Mouse (Mus musculus) embryonic facial prominence, embryonic 14.5 days (tissue): ENCODE data around the gene Camk1d. TPM values are rescaled to one million over a fixed set of nuclear protein-coding genes. Genes with fewer than 3 reads are reported as not detected.

ENCODE experiments used
- ATAC-seq: fragments of 200-750 bp; cut with Nextera tagmentation; 2 replicates; pipeline ENCODE4 v1.8.0; 2017; ENCODE audit warnings: low read depth, moderate number of reproducible peaks, moderate TSS enrichment
- DNase-seq: peaks from one replicate; pipeline ENCODE4 v3.0.0-alpha.2; 2015; ENCODE audit warnings: low spot score
- H3K27ac ChIP-seq: fragments of 300-500 bp; sonication (generic); replicated peaks from 2 replicates; pipeline ENCODE4 v1.5.1; 2014; ENCODE audit warnings: low read depth, mild to moderate bottlenecking, low read length, moderate library complexity
- H3K27me3 ChIP-seq: fragments of 300-500 bp; sonication (generic); replicated peaks from 2 replicates; pipeline ENCODE4 v1.6.1; 2014; ENCODE audit warnings: low read length; ENCODE audit not compliant: control insufficient read depth, insufficient read depth
- H3K36me3 ChIP-seq: fragments of 300-500 bp; sonication (generic); 2 replicates; pipeline ENCODE4 v1.6.1; 2014; ENCODE audit warnings: low read length, mixed read lengths; ENCODE audit not compliant: control insufficient read depth, insufficient read depth
- H3K4me1 ChIP-seq: fragments of 300-500 bp; sonication (generic); 2 replicates; pipeline ENCODE4 v1.6.1; 2014; ENCODE audit warnings: antibody characterized with exemption, low read length; ENCODE audit not compliant: control insufficient read depth, insufficient read depth
- H3K4me2 ChIP-seq: fragments of 300-500 bp; sonication (generic); 2 replicates; pipeline ENCODE4 v1.6.1; 2014; ENCODE audit warnings: low read depth, mild to moderate bottlenecking, low read length, moderate library complexity, mixed read lengths
- H3K4me3 ChIP-seq: fragments of 300-500 bp; sonication (generic); 2 replicates; pipeline ENCODE4 v1.5.1; 2014; ENCODE audit warnings: low read depth, mild to moderate bottlenecking, low read length
- H3K9ac ChIP-seq: fragments of 300-500 bp; sonication (generic); 2 replicates; pipeline ENCODE4 v1.6.1; 2014; ENCODE audit warnings: low read depth, mild to moderate bottlenecking, low read length, moderate library complexity, mixed read lengths
- H3K9me3 ChIP-seq: fragments of 300-500 bp; sonication (generic); 2 replicates; pipeline ENCODE4 v1.6.1; 2016; ENCODE audit warnings: low read length; ENCODE audit not compliant: control insufficient read depth
- WGBS: fragments of 180-500 bp; shearing (Covaris S2); extraction: QIAGEN DNeasy Blood & Tissue Kit; methylation state at CpG from one replicate; pipeline ENCODE4 v1.1.7; 2014; 5-methylcytosine and 5-hydroxymethylcytosine counted together
- polyA plus RNA-seq: library from polyadenylated mRNA; unstranded; fragments of >200 nt; fragmentation: Nextera tagmentation; extraction: Ambion mirVana; gene quantifications from 2 replicates; pipeline ENCODE4 v1.2.1, GENCODE M21; 2014

Camk1d gene
- polyA plus RNA-seq, 1 experiment from 2014 or later: 6.2 TPM

GRCm38 (mm10) chr2:5677472-5677871 is 36.8 kb downstream of the Camk1d start:
- no peak overlapping the region for H3K27ac ChIP-seq
- no peak overlapping the region for H3K4me2 ChIP-seq
- WGBS: 91% methylated on average over 2 of the region's 2 CpGs
- ATAC-seq: no peak
- DNase-seq: no peak
- no peak overlapping the region for H3K4me3 ChIP-seq
- no peaks in the 10 kb centered on the region for H3K27me3 ChIP-seq
- no peaks in the 10 kb centered on the region for H3K9me3 ChIP-seq
- no peak overlapping the region for H3K9ac ChIP-seq
- H3K36me3 ChIP-seq: no peaks in the 10 kb centered on the region
- peaks cover 14% of the 10 kb centered on the region; the same call in 1 of the 2 replicates for H3K4me1 ChIP-seq

GRCm38 (mm10) chr2:5676786-5677185 is 37.5 kb downstream of the Camk1d start:
- no peak for ATAC-seq
- no peak overlapping the region for H3K4me3 ChIP-seq
- peaks cover 14% of the 10 kb centered on the region; the same call in 1 of the 2 replicates for H3K4me1 ChIP-seq
- no peak overlapping the region for H3K4me2 ChIP-seq
- H3K9ac ChIP-seq: no peak overlapping the region
- H3K36me3 ChIP-seq: no peaks in the 10 kb centered on the region
- 56% methylated on average over 8 of the region's 8 CpGs for WGBS
- no peak overlapping the region for H3K27ac ChIP-seq
- H3K27me3 ChIP-seq: no peaks in the 10 kb centered on the region
- no peak for DNase-seq
- H3K9me3 ChIP-seq: no peaks in the 10 kb centered on the region

GRCm38 (mm10) chr2:5676143-5676483 is 38.2 kb downstream of the Camk1d start:
- peaks cover 14% of the 10 kb centered on the region; the same call in 1 of the 2 replicates for H3K4me1 ChIP-seq
- no peak overlapping the region for H3K9ac ChIP-seq
- 27% methylated on average over 9 of the region's 9 CpGs for WGBS
- no peak overlapping the region for H3K4me3 ChIP-seq
- ATAC-seq (no peak), DNase-seq (no peak)
- no peak overlapping the region for H3K27ac ChIP-seq
- no peaks in the 10 kb centered on the region for H3K9me3 ChIP-seq
- H3K27me3 ChIP-seq: no peaks in the 10 kb centered on the region
- H3K36me3 ChIP-seq: no peaks in the 10 kb centered on the region
- H3K4me2 ChIP-seq: peak overlapping the region; percentile 1; the same call in 1 of the 2 replicates

- no peak for ATAC-seq
- H3K4me3 ChIP-seq: no peak overlapping the region
- no peak overlapping the region for H3K9ac ChIP-seq
- no peaks in the 10 kb centered on the region for H3K9me3 ChIP-seq
- H3K4me1 ChIP-seq: peaks cover 14% of the 10 kb centered on the region; the same call in 1 of the 2 replicates
- peak; percentile 24 for DNase-seq
- H3K4me2 ChIP-seq: peak overlapping the region; percentile 1; the same call in 1 of the 2 replicates
- 69% methylated on average over 12 of the region's 12 CpGs for WGBS
- H3K36me3 ChIP-seq: no peaks in the 10 kb centered on the region
- H3K27ac ChIP-seq: no peak overlapping the region
- H3K27me3 ChIP-seq: no peaks in the 10 kb centered on the region
These were observed 38.7 kb downstream of the Camk1d start for GRCm38 (mm10) chr2:5675431-5676142.

GRCm38 (mm10) chr2:5674512-5674911 is 39.8 kb downstream of the Camk1d start:
- no peak overlapping the region for H3K9ac ChIP-seq
- H3K36me3 ChIP-seq: no peaks in the 10 kb centered on the region
- no peaks in the 10 kb centered on the region for H3K27me3 ChIP-seq
- no peak overlapping the region for H3K4me2 ChIP-seq
- H3K4me1 ChIP-seq: peaks cover 14% of the 10 kb centered on the region; the same call in 1 of the 2 replicates
- no peak for DNase-seq
- 91% methylated on average over 9 of the region's 9 CpGs for WGBS
- no peak overlapping the region for H3K4me3 ChIP-seq
- no peak for ATAC-seq
- no peaks in the 10 kb centered on the region for H3K9me3 ChIP-seq
- no peak overlapping the region for H3K27ac ChIP-seq

- WGBS: 75% methylated on average over 6 of the region's 6 CpGs
- Histone ChIP-seq H3K9me3 (no peaks in the 10 kb centered on the region), H3K27me3 (no peaks in the 10 kb centered on the region), H3K4me1 (peaks cover 14% of the 10 kb centered on the region; the same call in 1 of the 2 replicates), H3K4me3 (no peak overlapping the region), H3K27ac (no peak overlapping the region), H3K36me3 (no peaks in the 10 kb centered on the region), H3K9ac (no peak overlapping the region), H3K4me2 (no peak overlapping the region)
- DNase-seq (no peak), ATAC-seq (no peak)
These were observed 40.5 kb downstream of the Camk1d start for GRCm38 (mm10) chr2:5673816-5674215.

GRCm38 (mm10) chr2:5672906-5673589 is 41.3 kb downstream of the Camk1d start:
- ATAC-seq: 0 out of 2 replicates have a peak, but pooled peaks have one; percentile 4
- Histone ChIP-seq H3K9me3 (no peaks in the 10 kb centered on the region), H3K4me1 (peaks cover 14% of the 10 kb centered on the region; the same call in 1 of the 2 replicates), H3K4me3 (no peak overlapping the region), H3K27me3 (no peaks in the 10 kb centered on the region), H3K4me2 (no peak overlapping the region), H3K27ac (no peak overlapping the region), H3K36me3 (no peaks in the 10 kb centered on the region), H3K9ac (no peak overlapping the region)
- 48% methylated on average over 7 of the region's 7 CpGs for WGBS
- peak; percentile 66 for DNase-seq

GRCm38 (mm10) chr2:5670146-5670545 is 44.2 kb downstream of the Camk1d start:
- Histone ChIP-seq H3K27ac (no peak overlapping the region), H3K4me3 (no peak overlapping the region), H3K36me3 (no peaks in the 10 kb centered on the region), H3K4me2 (no peak overlapping the region), H3K9ac (no peak overlapping the region), H3K9me3 (no peaks in the 10 kb centered on the region), H3K4me1 (no peaks in the 10 kb centered on the region), H3K27me3 (no peaks in the 10 kb centered on the region)
- no peak for ATAC-seq
- 85% methylated on average over 10 of the region's 10 CpGs for WGBS
- DNase-seq: no peak
